Mouse (Mus musculus) stomach, postnatal 0 days (tissue): Measurements from ENCODE around the gene Syne4. TPM values are rescaled to one million over a fixed set of nuclear protein-coding genes. Genes with fewer than 3 reads are reported as not detected.
A peak's percentile ranks its signal among the peaks of the same experiment; 100 is the strongest.

Experiments used
- ATAC-seq: fragments of 200-750 bp; cut with Nextera tagmentation; 2 replicates; pipeline ENCODE4 v1.8.0; 2017; ENCODE audit not compliant: low FRiP score, low TSS enrichment
- DNase-seq: peaks from one replicate; pipeline ENCODE4 v3.0.0-alpha.2; 2016; ENCODE audit warnings: low spot score
- H3K27ac ChIP-seq: fragments of 300-500 bp; sonication (generic); replicated peaks from 2 replicates; pipeline ENCODE4 v1.5.1; 2014; ENCODE audit warnings: mild to moderate bottlenecking, control low read depth
- H3K27me3 ChIP-seq: fragments of 300-500 bp; sonication (generic); 2 replicates; pipeline ENCODE4 v1.6.1; 2014; ENCODE audit warnings: low read length; ENCODE audit not compliant: control insufficient read depth, insufficient read depth
- H3K36me3 ChIP-seq: fragments of 300-500 bp; sonication (generic); 2 replicates; pipeline ENCODE4 v1.6.1; 2014; ENCODE audit warnings: low read length, mixed read lengths; ENCODE audit not compliant: control insufficient read depth, insufficient read depth
- H3K4me1 ChIP-seq: fragments of 300-500 bp; sonication (generic); replicated peaks from 2 replicates; pipeline ENCODE4 v1.6.1; 2014; ENCODE audit warnings: antibody characterized with exemption; ENCODE audit not compliant: control insufficient read depth, insufficient read depth
- H3K4me2 ChIP-seq: fragments of 300-500 bp; sonication (generic); replicated peaks from 2 replicates; pipeline ENCODE4 v1.6.1; 2014; ENCODE audit warnings: low read depth, mild to moderate bottlenecking, control low read depth, moderate library complexity
- H3K4me3 ChIP-seq: fragments of 300-500 bp; sonication (generic); 2 replicates; pipeline ENCODE4 v1.5.1; 2014; ENCODE audit warnings: low read depth, low read length, control low read depth
- H3K9ac ChIP-seq: fragments of 300-500 bp; sonication (generic); 2 replicates; pipeline ENCODE4 v1.6.1; 2014; ENCODE audit warnings: mild to moderate bottlenecking, low read length, control low read depth, mixed read lengths
- H3K9me3 ChIP-seq: fragments of 300-500 bp; sonication (generic); 2 replicates; pipeline ENCODE4 v1.6.1; 2016; ENCODE audit warnings: low read length; ENCODE audit not compliant: control insufficient read depth
- CTCF ChIP-seq: IDR thresholded peaks from 2 replicates; pipeline ENCODE4 v1.5.1; 2016; ENCODE audit warnings: antibody characterized with exemption, low read depth, mild to moderate bottlenecking, moderate library complexity
- EP300 ChIP-seq: optimal IDR thresholded peaks from 2 replicates; pipeline ENCODE3; 2016; ENCODE audit warnings: antibody characterized with exemption
- WGBS: fragments of 180-500 bp; shearing (Covaris S2); extraction: QIAGEN DNeasy Blood & Tissue Kit; methylation state at CpG from one replicate; pipeline ENCODE4 v1.1.7; 2014; 5-methylcytosine and 5-hydroxymethylcytosine counted together
- polyA plus RNA-seq: library from polyadenylated mRNA; unstranded; fragments of >200 nt; fragmentation: Nextera tagmentation; extraction: Ambion mirVana; gene quantifications from 2 replicates; pipeline ENCODE4 v1.2.1, GENCODE M21; 2015

Syne4 gene
- polyA plus RNA-seq, 1 experiment from 2014 or later: 14.2 TPM

DNA sequence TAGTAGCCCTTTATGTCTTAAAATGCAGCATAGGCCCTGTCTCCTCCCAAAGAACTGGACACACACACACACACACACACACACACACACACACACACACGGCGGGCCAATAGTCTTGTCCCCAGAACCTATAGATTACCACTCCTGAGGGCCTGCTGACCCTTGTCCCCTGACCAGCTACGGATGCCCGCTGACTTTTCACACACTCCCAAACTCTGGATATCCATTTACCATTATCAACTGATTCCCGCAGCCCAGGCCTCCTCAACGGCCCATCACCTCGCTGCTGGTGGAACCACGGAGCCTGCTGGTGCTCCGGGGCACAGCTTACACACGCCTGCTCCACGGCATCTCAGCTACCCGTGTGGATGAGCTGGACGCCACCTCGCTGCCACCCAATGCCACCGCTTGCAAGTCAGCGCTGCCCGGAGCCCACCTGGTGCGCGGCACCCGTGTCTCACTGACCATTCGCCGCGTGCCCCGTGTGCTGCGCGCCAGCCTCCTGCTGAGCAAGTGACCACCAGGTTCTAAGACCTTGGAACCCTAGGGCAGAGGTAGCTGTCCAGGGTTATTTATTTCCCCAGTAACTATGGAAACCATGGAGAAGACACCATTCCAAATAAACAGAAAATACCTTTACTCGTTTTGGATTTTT lies 814 bp upstream of the Syne4 start:
- Histone ChIP-seq H3K36me3 (no peaks in the 10 kb centered on the region), H3K4me2 (no peak overlapping the region), H3K27ac (no peak overlapping the region), H3K9ac (no peak overlapping the region; the same call in 1 of the 2 replicates), H3K4me3 (no peak overlapping the region), H3K4me1 (no peaks in the 10 kb centered on the region), H3K27me3 (no peaks in the 10 kb centered on the region), H3K9me3 (no peaks in the 10 kb centered on the region)
- DNase-seq: no peak
- 50% methylated on average over 27 of the region's 27 CpGs for WGBS
- TF ChIP-seq EP300 (no peak), CTCF (no peak)
- ATAC-seq: no peak

DNA sequence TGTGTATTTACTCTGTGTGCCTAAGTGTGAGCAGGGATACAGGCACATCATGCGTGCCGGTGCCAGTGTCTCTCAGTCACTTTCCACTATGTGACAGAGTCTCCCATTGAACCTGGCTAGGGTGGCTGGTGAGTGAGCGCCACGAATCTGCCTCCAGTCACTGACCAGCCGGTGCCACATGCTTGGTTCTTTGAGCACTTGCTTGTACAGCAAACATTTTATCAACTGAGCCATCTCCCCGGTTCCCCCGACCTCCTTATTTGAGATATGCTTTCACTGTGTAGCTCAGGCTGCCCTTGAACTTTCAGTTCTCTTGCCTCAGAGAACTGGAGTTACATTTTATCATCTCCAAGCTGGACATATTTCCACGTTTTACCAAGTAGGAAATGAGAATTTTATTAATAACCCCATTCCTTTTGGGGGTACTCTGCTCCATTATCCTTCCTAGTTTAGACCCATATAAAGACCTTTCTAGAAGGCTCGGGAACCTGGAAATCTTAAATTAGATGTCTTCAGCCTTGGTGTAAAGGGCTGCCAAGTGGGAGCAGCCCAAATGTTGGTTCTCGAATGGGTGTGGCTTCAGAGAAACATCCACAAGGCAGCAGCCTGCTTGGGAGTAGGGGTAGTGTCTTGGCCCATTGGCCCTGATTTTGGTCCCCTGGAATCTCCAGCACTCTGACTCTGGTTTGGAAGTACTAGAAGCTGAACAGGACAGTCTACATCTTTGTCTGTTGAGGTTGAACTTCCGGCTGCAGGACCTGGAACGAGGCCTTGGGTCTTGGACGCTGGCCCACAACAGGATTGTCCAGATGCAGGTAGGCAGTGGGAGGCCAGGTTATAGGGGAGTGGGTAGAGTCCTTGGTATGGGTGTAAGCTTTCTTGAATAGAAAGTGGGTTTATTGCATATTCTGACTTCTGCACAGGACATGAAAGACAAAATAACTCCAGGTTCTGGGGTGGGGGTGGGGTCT lies 1.2 kb downstream of the Syne4 start:
- 55% methylated on average over 13 of the region's 13 CpGs for WGBS
- Histone ChIP-seq H3K36me3 (no peaks in the 10 kb centered on the region), H3K4me1 (no peaks in the 10 kb centered on the region), H3K27ac (no peak overlapping the region), H3K4me2 (peak overlapping the region; percentile 43; the same call in 1 of the 2 replicates), H3K4me3 (peak overlapping the region; percentile 24; the same call in 1 of the 2 replicates), H3K9me3 (no peaks in the 10 kb centered on the region), H3K27me3 (no peaks in the 10 kb centered on the region), H3K9ac (no peak overlapping the region)
- TF ChIP-seq EP300 (no peak), CTCF (no peak)
- ATAC-seq (no peak), DNase-seq (no peak)

DNA sequence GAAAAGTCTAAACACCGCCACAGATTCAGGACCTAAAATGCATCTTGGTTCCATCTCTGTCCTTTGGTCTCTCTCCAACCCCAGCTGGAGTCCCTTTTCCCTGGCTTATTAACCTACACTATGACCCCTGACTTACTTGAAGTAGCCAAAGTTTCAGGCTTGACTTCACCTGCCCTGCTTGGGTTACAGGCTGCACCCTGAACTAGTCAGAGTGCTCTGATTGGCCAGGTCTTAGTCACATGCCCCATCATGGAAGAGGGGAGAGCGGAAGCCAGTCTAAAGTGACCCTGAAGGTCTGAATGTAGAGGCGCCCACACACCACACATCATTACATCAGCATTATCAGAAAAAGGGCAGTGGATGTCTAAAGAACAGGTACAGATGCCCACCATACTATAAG lies 3.5 kb downstream of the Syne4 start:
- DNase-seq (no peak), ATAC-seq (no peak)
- WGBS: 91% methylated on average over 3 of the region's 3 CpGs
- no peak overlapping the region for H3K9ac ChIP-seq
- no peaks in the 10 kb centered on the region for H3K27me3 ChIP-seq
- no peak overlapping the region for H3K27ac ChIP-seq
- no peaks in the 10 kb centered on the region for H3K9me3 ChIP-seq
- no peak overlapping the region for H3K4me3 ChIP-seq
- TF ChIP-seq EP300 (no peak), CTCF (no peak)
- H3K4me1 ChIP-seq: no peaks in the 10 kb centered on the region; the same call in 1 of the 2 replicates
- no peak overlapping the region for H3K4me2 ChIP-seq
- H3K36me3 ChIP-seq: no peaks in the 10 kb centered on the region

DNA sequence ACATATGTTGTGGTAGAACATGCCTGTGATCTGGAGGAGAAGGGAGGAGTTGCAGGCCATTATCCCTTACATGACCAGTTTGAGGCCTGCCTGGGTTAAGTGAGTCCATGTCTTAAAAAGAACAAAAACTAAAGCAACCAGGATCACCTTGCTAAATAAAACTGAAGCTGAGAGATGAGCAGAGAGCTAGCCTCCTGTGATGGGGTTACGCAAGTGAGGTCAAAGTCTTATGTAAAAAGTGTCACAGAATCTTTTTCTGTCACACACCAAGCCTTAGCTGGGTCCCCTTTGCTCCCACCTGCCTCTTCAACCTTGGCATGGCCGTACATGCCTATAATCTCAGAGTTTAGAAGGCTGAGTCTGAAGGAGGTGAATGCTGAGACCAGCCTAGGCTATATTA lies 6.3 kb downstream of the Syne4 start:
- no peaks in the 10 kb centered on the region for H3K36me3 ChIP-seq
- H3K4me3 ChIP-seq: no peak overlapping the region
- no peaks in the 10 kb centered on the region for H3K9me3 ChIP-seq
- WGBS: 79% methylated on average over 2 of the region's 2 CpGs
- H3K9ac ChIP-seq: no peak overlapping the region
- peak overlapping the region; percentile 87 for H3K4me2 ChIP-seq
- no peak overlapping the region for H3K27ac ChIP-seq
- H3K4me1 ChIP-seq: no peaks in the 10 kb centered on the region; the same call in 1 of the 2 replicates
- no peaks in the 10 kb centered on the region for H3K27me3 ChIP-seq
- no peak for TF ChIP-seq EP300
- TF ChIP-seq CTCF: no peak
- DNase-seq (no peak), ATAC-seq (no peak)

DNA sequence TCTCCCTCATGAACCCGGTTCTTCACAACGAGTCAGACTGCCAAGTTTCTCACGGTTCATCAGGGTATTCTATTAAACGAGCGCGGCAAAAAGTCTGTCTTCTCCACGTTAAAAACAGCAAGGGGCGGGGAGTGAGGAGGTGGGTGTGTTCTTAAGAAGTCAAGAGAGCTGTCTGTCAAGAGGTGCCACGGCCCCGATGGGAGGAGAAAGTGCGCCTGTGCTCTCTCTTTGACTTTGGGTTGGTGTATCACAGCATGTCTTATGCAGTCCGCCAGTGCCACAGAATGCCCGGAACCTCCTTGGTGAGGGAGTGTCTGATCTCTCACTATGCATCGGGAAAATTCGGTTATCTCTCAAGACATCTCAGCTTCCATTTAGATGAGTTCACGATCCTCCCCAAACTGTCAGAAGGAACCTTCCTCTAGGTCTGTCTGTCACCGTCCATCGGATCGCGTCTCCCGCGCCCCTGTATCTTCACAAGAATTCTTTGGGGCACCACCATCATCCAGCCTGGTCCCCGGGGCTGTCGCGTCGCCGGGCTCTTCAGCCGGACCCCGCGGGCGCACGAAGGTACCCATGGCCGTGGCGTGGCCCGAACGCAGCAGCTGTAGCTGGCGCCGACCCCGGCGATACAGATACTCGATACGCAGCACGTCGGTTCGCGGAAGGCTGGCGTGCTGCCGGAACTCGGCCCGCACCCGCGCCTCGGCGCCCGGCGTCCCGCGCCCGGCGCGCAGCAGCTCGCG lies 7.1 kb downstream of the Syne4 start, which contains the start of gene E130208F15Rik:
Gene E130208F15Rik, plus strand, starts transcription at position 202 of the 746 bp plus-strand sequence.
- TF ChIP-seq EP300 (no peak), CTCF (no peak)
- H3K27me3 ChIP-seq: no peaks in the 10 kb centered on the region
- peak within 1 kb of the TSS; percentile 94 for H3K27ac ChIP-seq
- peak within 1 kb of the TSS; percentile 62 for H3K4me3 ChIP-seq
- no peaks in the 10 kb centered on the region for H3K36me3 ChIP-seq
- H3K9me3 ChIP-seq: no peaks in the 10 kb centered on the region
- DNase-seq (peak; percentile 73), ATAC-seq (peak; percentile 55)
- H3K4me1 ChIP-seq: no peaks in the 10 kb centered on the region; the same call in 1 of the 2 replicates
- H3K9ac ChIP-seq: peak within 1 kb of the TSS; percentile 92
- H3K4me2 ChIP-seq: peak within 1 kb of the TSS; percentile 87
- under 1% methylated on average over 57 of the region's 63 CpGs for WGBS
